8 mouse cellular contexts compared by ENCODE assay signal in genomic region chr2:129065437-129066282, GRCm38 (mm10). TPM values are rescaled to one million over a fixed set of nuclear protein-coding genes. Genes with fewer than 3 reads are reported as not detected.
DNase-seq lines count a peak whose midpoint lies in the region; ATAC-seq and TF ChIP-seq lines count a peak whose summit lies in the region.

Gene Ttl (plus strand): TSS chr2:129065942.

- H3K4me3 ChIP-seq in forebrain, embryonic 13.5 days: peak within 1 kb of the TSS; percentile 90
- H3K4me3 ChIP-seq in heart, postnatal 0 days (ENCODE audit: low read depth, low read length): peak within 1 kb of the TSS; percentile 76
- H3K4me3 ChIP-seq in liver, embryonic 16.5 days (ENCODE audit: low read depth, low read length): peak within 1 kb of the TSS; percentile 76
- H3K4me3 ChIP-seq in neural tube, embryonic 12.5 days: peak within 1 kb of the TSS; percentile 79
- H3K4me3 ChIP-seq in stomach, embryonic 16.5 days (replicated peaks; ENCODE audit: low read length): peak within 1 kb of the TSS; percentile 88

- DNase-seq in ES-CJ7 (ENCODE audit: low read depth, low spot score): peak; percentile 54
- DNase-seq in heart, postnatal 0 days (ENCODE audit: low spot score): peak; percentile 55
- DNase-seq in kidney, postnatal 25 days: peak; percentile 80 to 90

- ATAC-seq in cerebellum, adult (ENCODE audit: insufficient number of reproducible peaks, low FRiP score, low TSS enrichment): peak; percentile 91
- ATAC-seq in forebrain, embryonic 13.5 days: peak; percentile 97
- ATAC-seq in heart, postnatal 0 days (ENCODE audit: insufficient read depth, low read depth): peak; percentile 94
- ATAC-seq in liver, embryonic 16.5 days (ENCODE audit: low read depth): peak; percentile 96
- ATAC-seq in neural tube, embryonic 12.5 days (ENCODE audit: low FRiP score, low read depth): peak; percentile 94
- peak; percentile 95 for ATAC-seq in stomach, embryonic 16.5 days (ENCODE audit: insufficient read depth, low FRiP score)

- peak within 1 kb of the TSS; percentile 72 for H3K4me2 ChIP-seq in forebrain, embryonic 13.5 days
- H3K4me2 ChIP-seq in heart, postnatal 0 days (ENCODE audit: low read depth, low read length): peak within 1 kb of the TSS; percentile 71
- H3K4me2 ChIP-seq in liver, embryonic 16.5 days (ENCODE audit: low read depth, low read length): peak within 1 kb of the TSS; percentile 95
- H3K4me2 ChIP-seq in neural tube, embryonic 12.5 days (replicated peaks): peak within 1 kb of the TSS; percentile 73
- H3K4me2 ChIP-seq in stomach, embryonic 16.5 days (ENCODE audit: low read depth, low read length): peak within 1 kb of the TSS; percentile 71

- TF ChIP-seq EP300 in heart, postnatal 0 days (IDR thresholded peaks at IDR 0.05; ENCODE audit: low read depth): no peak

- peak within 1 kb of the TSS; percentile 27 for H3K27ac ChIP-seq in forebrain, embryonic 13.5 days
- peak within 1 kb of the TSS; percentile 52 for H3K27ac ChIP-seq in heart, postnatal 0 days (ENCODE audit: low read depth)
- no peak within 1 kb of the TSS; the same call in 1 of the 2 replicates for H3K27ac ChIP-seq in liver, embryonic 16.5 days (ENCODE audit: low read length)
- H3K27ac ChIP-seq in neural tube, embryonic 12.5 days: peak within 1 kb of the TSS; percentile 32; the same call in 1 of the 2 replicates
- peak within 1 kb of the TSS; percentile 78 for H3K27ac ChIP-seq in stomach, embryonic 16.5 days (ENCODE audit: low read length)

- H3K9ac ChIP-seq in forebrain, embryonic 13.5 days: peak within 1 kb of the TSS; percentile 88
- H3K9ac ChIP-seq in heart, postnatal 0 days (replicated peaks; ENCODE audit: low read depth, low read length): peak within 1 kb of the TSS; percentile 63
- H3K9ac ChIP-seq in liver, embryonic 16.5 days (ENCODE audit: low read depth, low read length): peak within 1 kb of the TSS; percentile 74
- peak within 1 kb of the TSS; percentile 73 for H3K9ac ChIP-seq in neural tube, embryonic 12.5 days
- H3K9ac ChIP-seq in stomach, embryonic 16.5 days (ENCODE audit: low read length): peak within 1 kb of the TSS; percentile 87

- no peak for TF ChIP-seq CTCF in heart, postnatal 0 days (IDR thresholded peaks at IDR 0.05; ENCODE audit: low read depth)

- 1% methylated on average over 61 of the region's 62 CpGs for WGBS in forebrain, embryonic 13.5 days
- 2% methylated on average over 53 of the region's 62 CpGs for WGBS in heart, postnatal 0 days
- 3% methylated on average over 60 of the region's 62 CpGs for WGBS in liver, embryonic 16.5 days (ENCODE audit: insufficient replicate concordance)
- 2% methylated on average over 62 of the region's 62 CpGs for WGBS in neural tube, embryonic 12.5 days
- WGBS in stomach, embryonic 16.5 days: 1% methylated on average over 62 of the region's 62 CpGs

- no peaks in the 10 kb centered on the region for H3K9me3 ChIP-seq in forebrain, embryonic 13.5 days (replicated peaks)
- H3K9me3 ChIP-seq in heart, postnatal 0 days (replicated peaks; ENCODE audit: control insufficient read depth, low read length): no peaks in the 10 kb centered on the region
- H3K9me3 ChIP-seq in liver, embryonic 16.5 days (replicated peaks; ENCODE audit: control insufficient read depth, low read length): no peaks in the 10 kb centered on the region
- H3K9me3 ChIP-seq in neural tube, embryonic 12.5 days: no peaks in the 10 kb centered on the region
- no peaks in the 10 kb centered on the region for H3K9me3 ChIP-seq in stomach, embryonic 16.5 days (replicated peaks; ENCODE audit: control insufficient read depth, low read length)

- peaks cover 35% of the 10 kb centered on the region for H3K4me1 ChIP-seq in forebrain, embryonic 13.5 days
- H3K4me1 ChIP-seq in heart, postnatal 0 days (ENCODE audit: control insufficient read depth, insufficient read depth): peaks cover 15% of the 10 kb centered on the region; the same call in 1 of the 2 replicates
- peaks cover 16% of the 10 kb centered on the region for H3K4me1 ChIP-seq in liver, embryonic 16.5 days (ENCODE audit: control insufficient read depth, low read depth, low read length)
- H3K4me1 ChIP-seq in neural tube, embryonic 12.5 days: peaks cover 15% of the 10 kb centered on the region
- peaks cover 9% of the 10 kb centered on the region; the same call in 1 of the 2 replicates for H3K4me1 ChIP-seq in stomach, embryonic 16.5 days (ENCODE audit: control insufficient read depth, insufficient read depth, low read length)

- H3K36me3 ChIP-seq in forebrain, embryonic 13.5 days (ENCODE audit: poor library complexity, severe bottlenecking): peaks cover 8% of the 10 kb centered on the region; the same call in 1 of the 2 replicates
- H3K36me3 ChIP-seq in heart, postnatal 0 days (replicated peaks; ENCODE audit: control insufficient read depth, insufficient read depth, low read length): no peaks in the 10 kb centered on the region
- H3K36me3 ChIP-seq in liver, embryonic 16.5 days (ENCODE audit: control insufficient read depth, insufficient read depth): no peaks in the 10 kb centered on the region
- no peaks in the 10 kb centered on the region for H3K36me3 ChIP-seq in neural tube, embryonic 12.5 days
- no peaks in the 10 kb centered on the region for H3K36me3 ChIP-seq in stomach, embryonic 16.5 days (ENCODE audit: control insufficient read depth, insufficient read depth, low read length)

- no peaks in the 10 kb centered on the region for H3K27me3 ChIP-seq in forebrain, embryonic 13.5 days
- H3K27me3 ChIP-seq in heart, postnatal 0 days (ENCODE audit: control insufficient read depth, insufficient read depth, low read length): no peaks in the 10 kb centered on the region
- no peaks in the 10 kb centered on the region; the same call in 1 of the 2 replicates for H3K27me3 ChIP-seq in liver, embryonic 16.5 days (ENCODE audit: control insufficient read depth, insufficient read depth, low read depth, low read length)
- H3K27me3 ChIP-seq in neural tube, embryonic 12.5 days (replicated peaks): no peaks in the 10 kb centered on the region
- H3K27me3 ChIP-seq in stomach, embryonic 16.5 days (ENCODE audit: control insufficient read depth, insufficient read depth, low read length): no peaks in the 10 kb centered on the region

RNA-seq across cellular contexts. Expression of gene Ttl, which starts in this region (rescaled TPM):
- polyA plus RNA-seq in forebrain, embryonic 13.5 days (2015; fragmentation: Nextera tagmentation; extraction: Ambion mirVana): 21.9 and 23.4 TPM in 2 replicates
- 7.1 and 9.4 TPM in 2 replicates for total RNA-seq in heart, postnatal 0 days (2014; rRNA removed; ENCODE audit: low replicate concordance)
- polyA plus RNA-seq in heart, postnatal 0 days (2015; fragmentation: Nextera tagmentation; extraction: Ambion mirVana): 5.6 and 6.4 TPM in 2 replicates
- 1.8 TPM in 2 replicates for polyA plus RNA-seq in liver, embryonic 16.5 days (2015; fragmentation: Nextera tagmentation; extraction: Ambion mirVana)
- 23.9 and 24.6 TPM in 2 replicates for polyA plus RNA-seq in neural tube, embryonic 12.5 days (2016; fragmentation: Nextera tagmentation; extraction: Ambion mirVana)
- polyA plus RNA-seq in stomach, embryonic 16.5 days (2015; fragmentation: Nextera tagmentation; extraction: Ambion mirVana): 12.0 and 13.1 TPM in 2 replicates
